In the genomic region with DNA sequence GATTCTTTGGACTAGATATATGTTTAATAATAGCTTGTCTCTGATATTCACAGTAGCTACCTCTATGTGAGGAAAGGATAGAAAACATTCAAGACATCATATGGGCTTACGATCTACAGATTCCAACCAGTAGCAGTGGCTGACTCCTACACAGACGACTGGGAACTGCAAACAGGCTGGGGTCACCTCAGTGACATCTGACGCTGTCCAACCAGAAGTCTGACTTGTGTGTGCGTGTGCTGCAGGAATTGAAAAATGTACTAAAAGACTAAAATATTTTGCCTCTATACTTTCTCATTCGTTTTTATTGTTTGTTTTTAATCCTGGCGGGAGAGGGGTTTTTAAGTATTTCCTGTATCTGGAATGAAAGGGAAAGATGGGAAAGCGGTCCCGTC, we compare ENCODE assay signal across 8 mouse cellular contexts. TPM values are rescaled to one million over a fixed set of nuclear protein-coding genes. Genes with fewer than 3 reads are reported as not detected.
A peak's percentile ranks its signal among the peaks of the same experiment; 100 is the strongest.
DNase-seq lines count a peak whose midpoint lies in the region; ATAC-seq lines count a peak whose summit lies in the region.

No protein-coding gene starts in this region.

- H3K4me1 ChIP-seq in megakaryocyte, embryonic 14.5 days, result peaks cover 51% of the 10 kb centered on the region
- H3K4me1 ChIP-seq in embryonic facial prominence, embryonic 12.5 days, result peaks cover 28% of the 10 kb centered on the region
- H3K4me1 ChIP-seq in intestine, embryonic 14.5 days (replicated peaks; ENCODE audit: control insufficient read depth, insufficient read depth, low read length), result peaks cover 28% of the 10 kb centered on the region
- peaks cover 22% of the 10 kb centered on the region for H3K4me1 ChIP-seq in midbrain, embryonic 11.5 days (ENCODE audit: control insufficient read depth, insufficient read depth, low read length)

- H3K4me3 ChIP-seq in megakaryocyte, embryonic 14.5 days (replicated peaks), result peak overlapping the region; percentile 93
- peak overlapping the region; percentile 98 for H3K4me3 ChIP-seq in embryonic facial prominence, embryonic 12.5 days
- peak overlapping the region; percentile 100 for H3K4me3 ChIP-seq in intestine, embryonic 14.5 days (ENCODE audit: low read depth, low read length)
- H3K4me3 ChIP-seq in midbrain, embryonic 11.5 days (ENCODE audit: low read depth, low read length), result peak overlapping the region; percentile 85

- no peak for ATAC-seq in megakaryocyte, adult 5-6 weeks (ENCODE audit: poor library complexity, severe bottlenecking)
- ATAC-seq in embryonic facial prominence, embryonic 12.5 days (ENCODE audit: insufficient number of reproducible peaks, insufficient read depth, low FRiP score, low TSS enrichment), result no peak
- no peak for ATAC-seq in intestine, embryonic 14.5 days (replicated peaks; ENCODE audit: low FRiP score, low TSS enrichment, low read depth)
- no peak for ATAC-seq in midbrain, embryonic 11.5 days (ENCODE audit: low FRiP score)
- no peak for ATAC-seq in granulocyte monocyte progenitor cell, adult 5-6 weeks (replicated peaks; ENCODE audit: poor library complexity, severe bottlenecking)

- peak overlapping the region; percentile 73 for H3K4me2 ChIP-seq in embryonic facial prominence, embryonic 12.5 days (replicated peaks)
- peak overlapping the region; percentile 71 for H3K4me2 ChIP-seq in intestine, embryonic 14.5 days (ENCODE audit: low read length)
- peak overlapping the region; percentile 87 for H3K4me2 ChIP-seq in midbrain, embryonic 11.5 days

- peaks cover 27% of the 10 kb centered on the region for H3K36me3 ChIP-seq in megakaryocyte, embryonic 14.5 days (replicated peaks; ENCODE audit: low read length)
- H3K36me3 ChIP-seq in embryonic facial prominence, embryonic 12.5 days, result no peaks in the 10 kb centered on the region
- no peaks in the 10 kb centered on the region for H3K36me3 ChIP-seq in intestine, embryonic 14.5 days (ENCODE audit: control insufficient read depth, insufficient read depth, low read length)
- no peaks in the 10 kb centered on the region for H3K36me3 ChIP-seq in midbrain, embryonic 11.5 days (ENCODE audit: control insufficient read depth, insufficient read depth, low read length)

- H3K9ac ChIP-seq in embryonic facial prominence, embryonic 12.5 days, result peak overlapping the region; percentile 99
- peak overlapping the region; percentile 95 for H3K9ac ChIP-seq in intestine, embryonic 14.5 days (ENCODE audit: low read length)
- peak overlapping the region; percentile 98 for H3K9ac ChIP-seq in midbrain, embryonic 11.5 days (ENCODE audit: low read length)

- DNase-seq in intestine, embryonic 14.5 days (ENCODE audit: low spot score), result no peak
- DNase-seq in midbrain, embryonic 11.5 days (ENCODE audit: low spot score, missing footprints), result no peak
- DNase-seq in gastrocnemius, adult 18-20 months (ENCODE audit: low spot score), result no peak
- DNase-seq in thymus, postnatal 14 days, result no peak

- H3K9me3 ChIP-seq in megakaryocyte, embryonic 14.5 days, result no peaks in the 10 kb centered on the region
- H3K9me3 ChIP-seq in embryonic facial prominence, embryonic 12.5 days, result no peaks in the 10 kb centered on the region
- H3K9me3 ChIP-seq in intestine, embryonic 14.5 days (ENCODE audit: control insufficient read depth, low read length), result no peaks in the 10 kb centered on the region
- no peaks in the 10 kb centered on the region for H3K9me3 ChIP-seq in midbrain, embryonic 11.5 days (ENCODE audit: control insufficient read depth, low read length)

- WGBS in embryonic facial prominence, embryonic 12.5 days, result 4% methylated on average over 8 of the region's 8 CpGs
- 4% methylated on average over 8 of the region's 8 CpGs for WGBS in intestine, embryonic 14.5 days
- WGBS in midbrain, embryonic 11.5 days, result 3% methylated on average over 8 of the region's 8 CpGs

- no peaks in the 10 kb centered on the region for H3K27me3 ChIP-seq in megakaryocyte, embryonic 14.5 days (replicated peaks)
- no peaks in the 10 kb centered on the region for H3K27me3 ChIP-seq in embryonic facial prominence, embryonic 12.5 days
- no peaks in the 10 kb centered on the region for H3K27me3 ChIP-seq in intestine, embryonic 14.5 days (replicated peaks; ENCODE audit: control insufficient read depth, insufficient read depth, low read length)
- H3K27me3 ChIP-seq in midbrain, embryonic 11.5 days (ENCODE audit: control insufficient read depth, insufficient read depth, low read length), result no peaks in the 10 kb centered on the region

- peak overlapping the region; percentile 99 for H3K27ac ChIP-seq in embryonic facial prominence, embryonic 12.5 days
- peak overlapping the region; percentile 97 for H3K27ac ChIP-seq in intestine, embryonic 14.5 days (ENCODE audit: low read depth)
- H3K27ac ChIP-seq in midbrain, embryonic 11.5 days (ENCODE audit: low read depth, low read length), result peak overlapping the region; percentile 99

RNA-seq across cellular contexts. Expression of gene Vezf1, which starts 0.9 kb away (rescaled TPM):
- polyA plus RNA-seq in megakaryocyte, embryonic 14.5 days (2012; ENCODE audit: insufficient read depth, low replicate concordance), result 5.8 and 9.9 TPM in 2 replicates
- total RNA-seq in megakaryocyte, adult 5-6 weeks (2015), result 46.4 and 55.3 TPM in 2 replicates
- 22.6 and 25.0 TPM in 2 replicates for total RNA-seq in megakaryocyte, adult 5-6 weeks (2017)
- 59.0 and 59.8 TPM in 2 replicates for polyA plus RNA-seq in embryonic facial prominence, embryonic 12.5 days (2016; fragmentation: Nextera tagmentation; extraction: Ambion mirVana)
- 40.0 and 43.0 TPM in 2 replicates for polyA plus RNA-seq in intestine, embryonic 14.5 days (2014; fragmentation: Nextera tagmentation; extraction: Ambion mirVana)
- 82.5 and 83.6 TPM in 2 replicates for polyA plus RNA-seq in midbrain, embryonic 11.5 days (2014; fragmentation: Nextera tagmentation; extraction: Ambion mirVana)
- total RNA-seq in gastrocnemius, adult 18-20 months (2021), result 10 to 100 TPM; 84.6 to 89.9 TPM
- total RNA-seq in granulocyte monocyte progenitor cell, adult 5-6 weeks (2014; fragmentation: Nextera tagmentation), result 28.2 and 32.0 TPM in 2 replicates
- total RNA-seq in granulocyte monocyte progenitor cell, adult 5-6 weeks (2017), result 14.3 and 15.8 TPM in 2 replicates

RNA-seq across cellular contexts. Expression of gene Srsf1, which starts 20.0 kb away (rescaled TPM):
- polyA plus RNA-seq in megakaryocyte, embryonic 14.5 days (2012; ENCODE audit: insufficient read depth, low replicate concordance), result 25.7 and 74.9 TPM in 2 replicates
- total RNA-seq in megakaryocyte, adult 5-6 weeks (2015), result 146 and 156 TPM in 2 replicates
- 369 and 388 TPM in 2 replicates for total RNA-seq in megakaryocyte, adult 5-6 weeks (2017)
- 477 and 513 TPM in 2 replicates for polyA plus RNA-seq in embryonic facial prominence, embryonic 12.5 days (2016; fragmentation: Nextera tagmentation; extraction: Ambion mirVana)
- polyA plus RNA-seq in intestine, embryonic 14.5 days (2014; fragmentation: Nextera tagmentation; extraction: Ambion mirVana), result 334 and 353 TPM in 2 replicates
- 533 and 541 TPM in 2 replicates for polyA plus RNA-seq in midbrain, embryonic 11.5 days (2014; fragmentation: Nextera tagmentation; extraction: Ambion mirVana)
- total RNA-seq in gastrocnemius, adult 18-20 months (2021), result 10 to 100 TPM; 53.7 to 75.2 TPM
- 195 and 201 TPM in 2 replicates for total RNA-seq in granulocyte monocyte progenitor cell, adult 5-6 weeks (2014; fragmentation: Nextera tagmentation)
- 500 and 715 TPM in 2 replicates for total RNA-seq in granulocyte monocyte progenitor cell, adult 5-6 weeks (2017)

RNA-seq across cellular contexts. Expression of gene Cuedc1, which starts 30.7 kb away (rescaled TPM):
- 294 and 346 TPM in 2 replicates for polyA plus RNA-seq in megakaryocyte, embryonic 14.5 days (2012; ENCODE audit: insufficient read depth, low replicate concordance)
- total RNA-seq in megakaryocyte, adult 5-6 weeks (2015), result 0.67 and 0.73 TPM in 2 replicates
- 1.3 and 2.2 TPM in 2 replicates for total RNA-seq in megakaryocyte, adult 5-6 weeks (2017)
- 36.4 and 42.0 TPM in 2 replicates for polyA plus RNA-seq in embryonic facial prominence, embryonic 12.5 days (2016; fragmentation: Nextera tagmentation; extraction: Ambion mirVana)
- polyA plus RNA-seq in intestine, embryonic 14.5 days (2014; fragmentation: Nextera tagmentation; extraction: Ambion mirVana), result 16.7 and 16.9 TPM in 2 replicates
- polyA plus RNA-seq in midbrain, embryonic 11.5 days (2014; fragmentation: Nextera tagmentation; extraction: Ambion mirVana), result 16.5 and 17.0 TPM in 2 replicates
- 100 to 1,000 TPM in 1 of 2 experiments, 10 to 100 TPM in 1; 95.6 to 121 TPM for total RNA-seq in gastrocnemius, adult 18-20 months (2021)
- 0.92 and 1.1 TPM in 2 replicates for total RNA-seq in granulocyte monocyte progenitor cell, adult 5-6 weeks (2014; fragmentation: Nextera tagmentation)
- 1.5 and 1.6 TPM in 2 replicates for total RNA-seq in granulocyte monocyte progenitor cell, adult 5-6 weeks (2017)
